Mouse (Mus musculus) megakaryocyte-erythroid progenitor cell, adult 5-6 weeks (primary cell): ENCODE data around the gene Ugt1a6b. TPM values are rescaled to one million over a fixed set of nuclear protein-coding genes. Genes with fewer than 3 reads are reported as not detected.
"Not testable (repeated sequence)": the region's sequence is repeated elsewhere in the genome, so short reads cannot be mapped to it uniquely, and the experiment has no call there.

Experiments used
- ATAC-seq: replicated peaks from 2 replicates; pipeline ENCODE4 v1.8.0; 2016; ENCODE audit warnings: mild to moderate bottlenecking, inconsistent platforms; ENCODE audit not compliant: severe bottlenecking, poor library complexity, low FRiP score, low TSS enrichment
- total RNA-seq, 2 experiments: library from RNA; stranded (forward) in 1 of 2; stranded (reverse) in 1 of 2; fragments of 200-1000, 215-1000 nt in 1 of 2; fragments of >200 nt in 1 of 2; fragmentation: Nextera tagmentation in 1 of 2; gene quantifications; 2 replicates each; pipeline ENCODE4 v1.2.3; 2014 to 2017

Ugt1a6b gene
- total RNA-seq, 2 experiments from 2014 or later: 0.83 TPM; not detected in 1

DNA sequence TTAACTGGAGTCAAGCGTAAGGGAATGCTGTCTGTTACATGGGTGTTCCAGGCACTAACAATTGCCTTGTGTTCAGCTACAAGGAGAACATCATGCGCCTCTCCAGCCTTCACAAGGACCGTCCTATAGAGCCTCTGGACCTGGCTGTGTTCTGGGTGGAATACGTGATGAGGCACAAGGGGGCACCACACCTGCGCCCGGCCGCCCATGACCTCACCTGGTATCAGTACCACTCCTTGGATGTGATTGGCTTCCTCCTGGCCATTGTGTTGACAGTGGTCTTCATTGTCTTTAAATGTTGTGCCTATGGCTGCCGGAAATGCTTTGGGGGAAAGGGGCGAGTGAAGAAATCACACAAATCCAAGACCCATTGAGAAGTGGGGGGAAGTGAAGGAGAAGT is 115.0 kb downstream of the Ugt1a6b start:
- no peak for ATAC-seq

DNA sequence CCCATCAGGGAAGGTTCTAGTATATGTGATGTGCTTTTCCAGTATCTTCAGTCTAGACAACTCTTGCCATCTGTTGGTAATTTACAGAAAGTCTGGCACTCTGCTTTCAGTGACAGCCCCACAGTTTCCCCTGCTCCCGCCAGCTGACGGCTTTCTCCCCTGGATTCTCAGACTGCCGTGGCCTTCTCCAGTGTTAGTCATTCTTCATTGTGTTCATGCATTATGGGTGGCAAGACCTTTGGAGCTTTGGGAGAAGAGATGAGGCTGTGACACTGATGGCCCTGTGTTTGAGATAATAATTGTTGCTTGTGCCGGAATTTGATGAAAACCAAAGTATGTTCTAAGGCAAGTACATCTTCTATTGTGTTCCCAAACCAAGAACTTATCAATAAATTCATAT is 115.5 kb downstream of the Ugt1a6b start:
- no peak for ATAC-seq

DNA sequence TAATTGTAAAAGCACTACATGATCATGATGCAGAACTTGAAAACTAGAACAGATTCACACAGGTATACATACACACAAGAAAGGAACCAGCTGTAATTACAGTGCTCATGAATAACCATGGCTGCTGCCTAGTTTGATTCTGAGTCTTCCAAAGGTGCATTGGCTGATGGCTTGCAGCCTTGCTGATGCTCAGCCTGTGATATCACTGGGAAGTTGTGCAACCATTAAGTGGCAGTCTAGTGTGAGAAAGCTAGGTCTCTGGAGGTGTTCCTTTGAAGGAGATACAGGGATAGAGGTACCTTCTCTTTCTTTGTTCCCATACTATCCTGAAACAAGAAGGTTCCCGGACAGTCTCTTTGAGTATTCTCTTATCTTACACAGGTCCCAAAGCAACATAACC is 116.0 kb downstream of the Ugt1a6b start:
- ATAC-seq: no peak

DNA sequence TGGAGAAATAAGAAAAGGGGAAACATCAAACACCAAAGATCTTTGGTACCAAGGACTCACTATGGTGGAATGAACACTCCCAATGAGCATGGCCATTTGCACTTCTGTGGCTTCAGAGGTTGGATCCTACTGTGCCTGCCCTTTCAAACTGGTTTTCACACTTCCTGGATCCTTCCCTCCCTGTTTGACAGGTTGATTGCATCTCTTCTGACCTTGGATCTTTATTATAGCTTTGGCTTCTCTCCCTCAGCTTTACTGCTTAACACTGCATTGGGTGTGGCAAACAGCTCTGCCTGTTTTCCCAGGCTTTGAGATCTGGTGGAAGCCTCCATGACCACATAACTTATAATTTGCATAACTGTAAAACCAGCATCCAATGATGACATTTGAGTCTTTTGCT is 117.3 kb downstream of the Ugt1a6b start:
- ATAC-seq: no peak

DNA sequence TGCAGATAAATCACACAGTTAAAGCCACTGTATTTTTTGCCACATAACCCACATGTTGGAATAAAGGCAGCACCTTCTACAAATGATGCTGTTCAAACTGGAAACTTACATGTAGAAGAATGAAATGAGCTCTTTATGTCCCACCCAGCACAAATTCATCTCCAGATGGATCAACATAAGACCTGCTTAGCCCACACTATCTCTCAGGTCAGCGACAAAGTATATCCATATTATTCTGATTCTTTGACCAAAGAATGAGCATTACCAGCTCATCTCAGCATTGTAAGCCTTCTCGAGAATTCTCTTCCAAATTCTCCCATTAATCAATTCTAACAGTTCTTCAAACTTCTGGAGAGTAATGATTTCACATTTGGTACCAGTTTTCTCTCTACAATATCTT is 119.2 kb downstream of the Ugt1a6b start:
- ATAC-seq: no peak

DNA sequence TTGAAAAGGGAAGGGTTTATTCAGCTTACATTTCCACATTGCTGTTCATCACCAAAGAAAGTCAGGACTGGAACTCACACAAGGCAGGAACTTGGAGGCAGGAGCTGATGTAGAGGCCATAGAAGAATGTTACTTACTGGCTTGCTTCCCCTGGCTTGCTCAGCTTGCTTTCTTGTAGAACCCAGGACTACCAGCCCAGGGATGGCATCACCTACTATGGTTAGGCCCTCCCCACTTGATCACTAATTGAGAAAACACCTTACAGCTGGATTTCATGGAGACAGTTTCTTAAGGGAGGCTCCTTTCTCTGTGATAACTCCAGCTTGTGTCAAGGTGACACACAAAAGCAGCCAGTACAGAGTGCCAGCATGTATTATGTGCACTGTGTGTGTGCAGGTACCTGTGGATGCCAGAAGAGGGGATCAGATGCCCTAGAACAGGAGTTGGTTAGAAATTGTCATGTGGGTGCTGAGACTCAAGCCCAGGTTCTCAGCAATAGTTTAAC is 120.0 kb downstream of the Ugt1a6b start:
- ATAC-seq: not testable (repeated sequence)

DNA sequence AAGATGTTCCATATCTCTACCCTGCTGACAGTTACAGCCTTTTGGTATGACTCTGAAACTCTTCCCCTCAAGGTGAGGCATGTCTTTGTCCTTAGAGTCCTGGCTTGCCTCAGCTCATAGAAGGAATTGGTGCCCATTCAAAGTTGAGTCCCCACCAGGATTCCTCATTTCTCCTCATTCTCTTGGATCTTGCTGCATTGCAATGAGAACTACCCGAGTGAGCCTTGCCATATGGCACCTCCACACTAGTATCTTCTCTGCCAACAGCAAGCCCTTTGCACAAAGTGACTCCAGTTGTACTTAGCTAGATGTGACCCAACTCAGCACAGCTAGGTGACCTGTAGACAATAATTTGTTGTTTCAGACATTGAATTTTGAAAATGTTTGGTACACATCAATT is 120.5 kb downstream of the Ugt1a6b start:
- no peak for ATAC-seq

DNA sequence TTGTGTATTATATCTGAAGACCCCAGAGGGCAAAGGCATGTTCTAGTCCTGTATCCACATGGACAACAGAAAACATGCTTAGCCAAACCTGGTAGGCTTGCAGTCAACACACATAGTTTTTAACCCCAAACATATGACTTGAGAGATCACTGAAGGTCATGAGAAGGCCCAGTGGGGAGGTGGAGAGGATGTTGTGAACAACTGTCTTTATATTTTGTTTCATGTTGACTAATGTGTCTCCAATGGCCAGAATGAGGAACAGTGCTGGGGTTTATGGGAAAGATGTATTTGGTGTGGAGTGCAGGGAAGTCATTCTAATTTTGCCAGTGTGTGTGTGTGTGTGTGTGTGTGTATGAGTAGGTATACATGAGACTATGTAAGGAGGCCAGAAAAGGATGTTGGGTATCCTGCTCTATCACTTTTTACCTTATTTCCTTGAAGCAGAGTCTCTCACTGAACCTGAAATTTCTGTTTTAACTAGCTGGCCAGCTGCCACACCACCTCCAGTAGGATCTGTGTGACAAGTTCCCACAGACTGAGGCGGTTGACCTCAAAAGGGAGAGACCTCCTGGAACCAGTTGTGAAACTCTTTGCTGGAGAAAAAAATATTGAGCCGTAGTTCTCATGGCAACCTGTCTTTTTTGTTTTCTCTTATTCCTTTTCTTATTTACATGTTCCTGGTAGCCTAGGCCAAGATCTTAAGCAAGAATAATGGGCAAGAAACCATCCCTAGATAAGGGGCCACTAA is 121.2 kb downstream of the Ugt1a6b start:
- ATAC-seq: no peak

DNA sequence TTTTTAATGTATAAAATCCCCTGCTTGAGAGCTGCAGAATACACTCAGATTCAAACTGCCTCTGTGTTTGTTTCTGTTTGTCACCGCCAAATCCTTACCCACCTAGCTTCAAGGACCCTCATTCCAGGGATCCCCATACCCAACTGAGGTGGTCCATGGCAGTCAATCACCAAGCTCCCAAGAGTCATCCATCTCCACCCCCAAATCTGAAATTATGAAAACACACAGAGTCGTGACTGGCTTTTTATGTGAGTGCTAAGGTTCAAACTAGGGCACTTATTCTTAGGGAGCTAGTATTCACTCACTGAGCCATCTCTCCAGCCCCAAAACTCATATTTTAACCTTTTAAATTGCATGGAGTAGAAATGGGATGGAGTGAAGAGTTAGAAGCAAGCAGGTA is 122.2 kb downstream of the Ugt1a6b start:
- not testable (repeated sequence) for ATAC-seq

DNA sequence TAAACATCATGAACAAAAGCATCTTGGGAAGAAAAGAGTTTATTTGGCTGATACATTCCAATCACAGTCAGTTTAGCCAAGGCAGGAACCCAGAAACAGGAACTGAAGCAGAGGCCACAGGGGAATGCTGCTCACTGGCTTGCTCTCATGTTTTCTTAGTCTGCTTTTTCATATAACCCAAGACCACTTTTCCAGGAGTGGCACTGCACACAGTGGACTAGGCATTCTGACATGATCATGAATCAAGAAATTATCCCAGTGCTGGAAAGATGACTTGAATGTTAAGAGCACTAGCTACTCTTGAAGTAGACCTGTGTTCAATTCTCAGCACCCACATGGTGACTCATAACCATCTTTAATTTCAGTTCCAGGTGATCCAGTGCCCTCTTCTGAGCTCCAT is 122.7 kb downstream of the Ugt1a6b start:
- no peak for ATAC-seq

DNA sequence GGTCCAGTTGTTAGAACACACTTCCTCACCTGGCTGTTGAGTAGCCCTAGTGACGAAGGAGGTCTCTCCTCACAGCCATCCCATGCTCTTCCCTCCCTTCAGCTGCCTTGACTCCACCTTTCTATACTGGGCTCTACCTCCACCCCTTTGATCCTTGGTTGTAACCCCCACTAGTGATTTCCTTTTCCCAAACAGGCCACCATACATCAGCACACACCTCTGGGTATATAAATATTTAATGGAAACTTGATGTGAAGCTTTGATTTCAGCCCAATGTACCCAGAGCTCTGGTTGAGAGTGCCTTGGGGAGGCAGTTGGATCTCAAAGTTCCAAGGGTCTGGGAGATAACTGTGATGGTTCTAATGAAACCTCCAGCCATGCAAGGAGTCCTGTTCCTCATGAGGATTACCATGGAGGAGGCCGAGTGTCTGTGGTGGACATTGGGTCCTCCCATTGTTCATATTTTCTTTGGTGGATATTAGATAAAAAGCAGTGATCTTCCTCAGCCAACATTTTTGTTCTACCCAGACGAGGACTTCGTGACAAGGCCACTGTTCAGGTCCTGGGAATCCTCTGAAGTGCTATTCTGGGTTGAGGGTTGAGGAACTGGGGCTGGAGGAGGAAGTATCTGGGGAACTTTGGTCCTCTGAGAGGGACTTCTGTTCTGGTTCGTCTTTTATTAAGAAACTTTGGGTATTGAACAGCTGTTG is 123.8 kb downstream of the Ugt1a6b start, which contains the start of gene Mroh2a:
TSS of gene Mroh2a (plus strand) at position 317 of the 710 bp plus-strand sequence.
- no peak for ATAC-seq

DNA sequence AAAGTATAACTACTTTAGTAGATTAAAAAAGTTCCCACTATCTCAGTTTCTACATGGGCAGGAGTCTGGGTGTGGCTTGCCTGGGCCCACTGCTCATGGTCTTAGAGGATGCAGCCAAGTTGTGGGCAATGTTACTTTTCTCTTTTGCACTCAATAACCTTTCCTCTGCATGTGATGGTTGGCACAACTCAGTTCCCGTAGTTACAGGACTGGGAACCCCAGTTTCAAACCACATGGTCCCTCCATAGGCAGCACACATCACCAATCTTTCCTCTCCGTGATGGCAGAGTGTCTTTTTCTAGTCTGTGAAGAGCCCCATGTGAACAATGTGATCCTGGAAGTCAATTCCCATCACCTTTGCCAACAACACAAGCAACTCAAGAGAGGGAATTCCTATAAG is 124.4 kb downstream of the Ugt1a6b start:
- ATAC-seq: no peak

DNA sequence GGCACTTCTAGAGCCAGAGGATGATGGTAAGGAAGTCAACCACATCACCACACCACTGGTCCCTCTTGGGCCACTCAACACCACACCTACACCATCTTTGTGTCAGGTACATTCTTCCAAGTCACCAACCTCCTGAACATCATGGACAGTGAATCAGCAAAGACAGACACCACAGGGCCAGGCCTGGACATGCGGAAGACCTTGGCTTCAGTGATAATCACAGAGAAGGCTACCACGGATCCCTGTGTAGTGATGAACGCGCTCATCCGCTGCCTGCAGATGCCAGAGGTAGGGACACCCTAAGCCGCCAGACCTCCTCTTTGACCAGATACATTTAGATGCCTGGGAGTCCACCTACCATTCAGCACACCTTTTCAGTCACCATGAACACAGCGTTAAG is 125.1 kb downstream of the Ugt1a6b start:
- no peak for ATAC-seq

DNA sequence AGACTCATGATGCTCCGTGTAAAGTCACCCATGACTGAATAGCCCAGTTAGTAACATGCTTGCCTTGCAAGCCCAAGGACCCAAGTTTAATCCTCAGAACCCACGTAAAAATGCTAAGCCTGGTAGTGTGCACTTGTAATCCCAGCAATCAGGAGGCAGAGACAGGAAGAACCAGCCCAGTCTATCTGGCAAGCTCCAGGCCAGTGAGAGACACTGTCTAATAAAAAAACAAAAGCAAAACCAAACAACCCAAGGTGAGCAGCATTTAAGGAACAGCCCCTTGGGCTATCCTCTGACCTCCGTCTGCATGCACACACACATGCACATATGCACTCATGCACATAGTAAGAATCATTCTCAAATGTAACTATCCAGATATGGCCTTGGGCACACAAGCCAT is 126.5 kb downstream of the Ugt1a6b start:
- no peak for ATAC-seq

DNA sequence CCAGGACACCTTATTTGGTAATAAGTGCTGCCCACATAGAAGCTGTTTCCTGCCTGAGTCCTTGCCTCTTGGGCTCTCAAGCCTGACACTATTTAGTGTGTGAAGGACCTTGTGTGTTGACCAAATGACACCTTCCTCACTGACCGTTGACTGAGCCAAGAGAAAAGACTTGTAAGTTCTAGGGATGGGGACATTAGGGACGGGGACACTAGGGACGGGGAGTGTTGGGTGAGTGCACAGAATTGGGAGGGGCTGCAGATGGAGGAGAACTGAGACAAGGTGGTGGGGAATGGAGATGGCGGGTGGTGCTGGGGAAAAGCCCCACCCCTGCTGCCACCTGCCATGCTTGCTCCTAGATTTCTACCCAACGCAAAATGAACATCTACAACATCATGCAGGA is 126.9 kb downstream of the Ugt1a6b start:
- ATAC-seq: no peak

DNA sequence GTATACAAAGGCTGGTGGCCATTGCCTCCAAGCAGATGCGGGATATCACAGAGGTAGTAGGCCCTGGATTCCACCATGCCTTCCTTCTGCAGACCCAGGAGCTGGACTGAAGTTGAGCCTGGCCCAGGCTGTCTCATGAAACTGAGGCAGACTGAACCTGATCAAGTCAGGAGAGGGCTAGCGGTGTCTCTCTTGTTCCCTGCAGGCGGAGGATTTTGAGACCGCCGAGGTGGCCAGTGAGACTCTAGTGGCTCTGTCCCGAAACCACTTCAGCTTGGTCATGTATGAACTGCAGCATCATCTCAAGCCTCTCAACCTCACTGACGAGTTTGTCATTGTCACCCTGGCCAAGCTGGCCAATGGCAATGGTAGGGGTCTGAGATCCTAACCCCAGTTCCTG is 127.4 kb downstream of the Ugt1a6b start:
- no peak for ATAC-seq

DNA sequence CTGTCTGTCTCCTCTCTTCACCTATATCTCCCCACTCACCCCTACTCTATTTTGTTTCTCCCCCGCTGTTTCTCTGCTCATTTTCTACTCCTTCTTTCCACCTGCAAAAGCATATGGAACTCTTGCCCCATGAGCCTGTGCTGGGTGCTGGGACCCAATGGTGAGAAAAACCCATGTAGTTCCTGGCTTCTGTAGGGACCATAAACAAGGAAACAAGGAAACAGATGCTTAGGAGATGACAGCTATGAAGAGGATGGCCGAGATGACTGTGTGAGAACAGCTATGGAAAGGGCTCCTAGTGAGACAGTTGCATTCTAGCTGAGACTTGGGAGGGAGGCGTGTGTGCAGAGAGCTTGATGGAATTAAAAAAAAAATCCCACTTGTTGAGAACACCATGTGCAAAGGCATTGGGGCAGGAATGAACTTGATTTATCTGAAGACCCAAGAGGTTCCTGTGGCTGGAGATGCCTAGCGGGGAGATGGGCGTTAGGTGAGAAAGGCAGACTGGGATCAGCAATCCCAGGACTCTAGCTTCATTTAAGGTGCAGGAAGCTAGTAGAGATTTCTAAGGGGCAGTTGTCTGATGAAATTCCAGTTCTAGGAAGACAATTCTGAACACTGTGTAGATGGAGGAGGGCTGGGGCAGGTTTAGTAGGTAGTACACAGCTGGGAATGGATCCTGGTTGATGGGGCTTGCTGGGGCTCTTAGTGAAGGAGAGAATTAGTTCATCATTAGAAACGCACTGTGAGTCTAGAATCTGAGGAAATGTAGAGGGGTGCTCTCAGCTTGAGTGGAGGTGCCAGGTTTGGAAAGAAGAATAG is 128.1 kb downstream of the Ugt1a6b start:
- ATAC-seq: no peak

DNA sequence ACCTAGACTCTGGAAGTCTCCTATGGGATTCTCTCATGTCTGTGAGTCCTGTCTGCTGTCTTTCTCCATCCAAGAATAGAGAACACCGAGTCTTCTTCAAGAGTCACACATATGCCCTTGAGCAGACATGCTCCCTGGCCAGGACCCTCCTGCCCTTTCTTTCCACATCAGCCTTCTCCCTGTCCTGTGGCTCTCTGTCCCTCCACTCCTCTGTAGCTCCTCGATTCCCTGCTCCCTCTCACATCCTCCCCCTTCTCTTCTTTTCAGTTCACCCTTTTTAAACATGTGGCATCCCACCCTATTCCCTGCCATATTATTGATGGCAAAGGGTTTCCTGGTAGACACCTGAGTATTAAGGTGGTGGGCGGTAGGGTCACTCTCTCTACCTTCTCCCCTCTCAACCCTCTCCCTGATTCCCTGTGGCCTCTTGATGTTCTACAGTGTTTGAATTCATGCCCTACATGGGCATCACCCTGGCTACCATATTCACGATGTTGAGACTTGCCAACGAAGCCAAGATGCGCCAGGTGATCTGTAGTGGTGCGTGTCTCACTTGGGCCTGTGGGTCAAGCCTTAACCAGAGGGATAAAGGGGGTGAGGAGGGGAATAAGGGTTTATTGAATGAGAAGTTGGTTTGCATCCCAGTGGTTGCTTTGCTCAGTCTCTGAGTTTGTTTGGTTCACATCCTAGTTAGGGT is 128.9 kb downstream of the Ugt1a6b start:
- ATAC-seq: no peak

DNA sequence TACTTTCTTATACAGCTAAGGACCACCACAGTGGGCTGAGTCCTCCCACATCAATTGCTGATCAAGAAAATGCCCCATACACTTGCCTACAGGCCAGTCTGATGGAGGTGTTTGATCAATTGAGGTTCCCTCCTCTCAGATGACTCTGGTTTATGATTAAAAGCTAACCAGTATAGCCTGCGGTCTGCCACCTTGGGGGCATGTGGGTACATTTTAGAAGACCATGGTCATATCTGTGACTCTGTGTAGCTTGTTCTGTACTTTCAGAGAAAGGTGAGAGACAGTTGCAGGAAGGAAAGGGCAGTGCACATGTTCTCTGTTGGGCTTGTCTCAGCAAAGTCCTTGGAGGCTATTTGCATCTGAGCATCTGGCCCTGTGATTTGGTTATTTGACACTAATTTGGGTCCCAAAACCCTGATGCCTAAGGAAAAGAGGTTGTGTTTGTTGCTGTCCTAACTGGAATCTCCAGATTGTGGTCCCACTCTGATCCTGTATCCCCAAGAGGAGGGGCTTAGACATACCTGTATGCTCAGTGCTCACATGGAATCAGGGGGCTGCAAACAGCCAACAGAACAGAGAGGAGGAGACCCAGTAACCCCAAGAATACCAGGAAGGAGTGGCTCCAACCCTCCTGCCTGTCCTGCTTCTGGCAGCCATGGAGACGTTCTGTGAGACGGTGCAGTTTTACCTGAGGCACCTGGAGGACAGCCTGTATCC is 129.8 kb downstream of the Ugt1a6b start:
- ATAC-seq: no peak
